Mouse (Mus musculus) lung, adult 10 weeks (tissue): ENCODE data around the gene Rwdd3. TPM values are rescaled to one million over a fixed set of nuclear protein-coding genes. Genes with fewer than 3 reads are reported as not detected.

ENCODE experiments used
- polyA plus RNA-seq: library from polyadenylated mRNA; stranded (reverse); fragments of 350-450 nt; fragmentation: Illumina TruSeq; extraction: RNeasy Lipid Tissue Mini Kit (QIAGEN cat#74804); gene quantifications from one replicate; pipeline ENCODE4 v1.2.3, GENCODE M21; 2014; ENCODE audit warnings: low read depth, low replicate concordance; ENCODE audit not compliant: insufficient read depth

The Rwdd3 gene
- polyA plus RNA-seq: 4.0 TPM

DNA sequence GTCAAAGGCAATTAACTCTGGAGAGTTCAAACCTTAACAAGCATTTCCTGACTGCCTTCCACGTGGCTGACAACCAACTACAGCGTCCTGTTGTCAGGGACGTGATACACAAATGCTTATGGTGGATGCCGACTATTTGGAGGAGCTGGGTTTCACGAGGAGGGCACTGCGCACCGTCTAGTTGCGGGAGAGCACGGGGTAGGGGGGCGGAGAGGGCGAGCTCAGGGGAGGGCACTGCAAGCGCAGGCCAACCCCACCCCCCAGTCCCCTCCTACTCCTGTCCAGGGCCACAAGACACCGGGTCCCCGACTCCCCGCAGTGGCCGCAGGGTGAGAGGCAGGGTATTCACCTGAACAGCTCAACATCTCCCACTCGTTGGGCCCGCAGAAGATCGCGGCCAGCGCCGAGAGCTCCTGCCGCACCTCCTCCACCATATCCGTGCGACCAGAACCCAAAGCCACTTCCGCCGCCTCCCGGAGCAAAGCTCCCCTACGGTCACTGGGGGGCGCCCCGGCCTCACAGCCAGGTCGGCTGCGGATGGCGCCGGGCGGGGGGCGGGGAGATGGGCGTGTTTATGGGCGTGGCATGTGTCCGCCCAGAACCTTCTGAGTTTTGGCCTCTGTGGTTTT is at the start of gene Rwdd3:
Gene Rwdd3 (minus strand): TSS at position 453 of the 629 bp plus-strand sequence.

Other genes starting within 250 kb of the Rwdd3 start
- gene Tmem56, start 111.4 kb upstream of the Rwdd3 start, polyA plus RNA-seq: 3.8 TPM
- 21.2 TPM for gene Alg14, start 120.1 kb upstream of the Rwdd3 start, polyA plus RNA-seq